Mouse (Mus musculus) hindbrain, embryonic 15.5 days (tissue): Measurements from ENCODE around the gene Fam207a. TPM values are rescaled to one million over a fixed set of nuclear protein-coding genes. Genes with fewer than 3 reads are reported as not detected.

Experiments
- ATAC-seq: fragments of 200-750 bp; cut with Nextera tagmentation; 2 replicates; pipeline ENCODE4 v1.8.0; 2017; ENCODE audit warnings: low read depth, moderate number of reproducible peaks, moderate TSS enrichment; ENCODE audit not compliant: low FRiP score
- H3K27ac ChIP-seq: fragments of 300-500 bp; sonication (generic); replicated peaks from 2 replicates; pipeline ENCODE4 v1.5.1; 2015; ENCODE audit warnings: mild to moderate bottlenecking, inconsistent platforms
- H3K27me3 ChIP-seq: fragments of 300-500 bp; sonication (generic); 2 replicates; pipeline ENCODE4 v1.6.1; 2015; ENCODE audit warnings: control low read depth, inconsistent platforms
- H3K36me3 ChIP-seq: fragments of 300-500 bp; sonication (generic); 2 replicates; pipeline ENCODE4 v1.6.1; 2015; ENCODE audit warnings: control low read depth, inconsistent platforms
- H3K4me1 ChIP-seq: fragments of 300-500 bp; sonication (generic); replicated peaks from 2 replicates; pipeline ENCODE4 v1.6.1; 2015; ENCODE audit warnings: control low read depth, inconsistent platforms
- H3K4me2 ChIP-seq: fragments of 300-500 bp; sonication (generic); 2 replicates; pipeline ENCODE4 v1.6.1; 2015; ENCODE audit warnings: moderate library complexity, mild to moderate bottlenecking, inconsistent platforms
- H3K4me3 ChIP-seq: fragments of 300-500 bp; sonication (generic); 2 replicates; pipeline ENCODE4 v1.5.1; 2015; ENCODE audit warnings: mild to moderate bottlenecking, inconsistent platforms
- H3K9ac ChIP-seq: fragments of 300-500 bp; sonication (generic); 2 replicates; pipeline ENCODE4 v1.6.1; 2015; ENCODE audit warnings: inconsistent platforms
- H3K9me3 ChIP-seq: fragments of 300-500 bp; sonication (generic); 2 replicates; pipeline ENCODE4 v1.6.1; 2016; ENCODE audit warnings: control low read depth, inconsistent platforms
- WGBS: fragments of 180-500 bp; shearing (Covaris S2); methylation state at CpG from one replicate; pipeline ENCODE4 v1.1.7; 2015; 5-methylcytosine and 5-hydroxymethylcytosine counted together
- polyA plus RNA-seq: library from polyadenylated mRNA; unstranded; fragments of >200 nt; fragmentation: Nextera tagmentation; extraction: Ambion mirVana; gene quantifications from 2 replicates; pipeline ENCODE4 v1.2.1, GENCODE M21; 2015

The Fam207a gene
- polyA plus RNA-seq, result 45.1 and 48.4 TPM in 2 replicates

DNA sequence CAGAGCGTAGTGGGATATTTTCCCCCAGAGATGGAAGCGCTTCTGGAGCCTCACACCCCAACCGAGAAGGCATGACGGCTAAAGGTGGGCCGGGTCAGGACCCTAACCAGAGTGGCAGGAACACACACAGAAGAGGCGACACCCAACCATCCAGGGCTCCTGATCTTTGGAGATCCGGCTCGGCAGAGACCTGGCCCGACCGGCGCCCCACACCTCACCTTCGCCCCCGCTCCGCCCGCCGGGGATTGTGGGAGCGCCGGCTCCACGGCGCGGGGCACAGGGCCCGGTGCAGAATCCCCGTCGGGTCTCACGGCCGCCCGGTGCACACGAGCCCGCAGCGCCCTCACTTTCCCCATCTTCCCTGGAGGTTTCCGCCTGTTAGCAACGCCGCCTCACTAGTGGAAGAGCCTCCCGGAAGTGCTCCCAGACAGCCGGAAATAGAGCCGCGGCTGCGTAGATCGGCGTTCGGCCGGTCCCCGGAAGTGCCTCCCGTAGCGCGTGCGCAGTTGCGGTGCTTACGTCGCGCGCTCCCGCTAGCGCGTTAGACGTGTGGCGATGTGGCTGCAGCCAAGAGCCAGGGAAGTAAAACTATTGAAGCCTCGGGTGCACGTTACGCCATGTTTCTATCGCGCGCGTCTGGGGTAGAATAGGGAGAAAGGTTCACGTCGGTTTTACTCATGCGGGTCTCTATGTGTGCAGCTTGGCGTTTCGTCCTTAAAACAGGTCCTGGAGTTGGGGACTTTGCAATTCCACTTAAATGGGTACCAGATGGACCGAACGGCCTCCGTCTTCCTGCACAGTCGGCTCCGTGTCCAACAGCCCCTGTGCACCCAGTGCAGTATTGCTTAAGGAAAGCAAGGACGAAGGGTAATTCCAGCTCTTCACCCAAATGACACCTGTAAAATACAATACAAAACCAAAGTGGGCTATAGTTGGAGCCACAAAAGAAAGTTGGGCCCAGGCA lies at the start of gene Fam207a:
Gene Fam207a (minus strand): TSS at position 401 of the 964 bp plus-strand sequence.
- no peaks in the 10 kb centered on the region for H3K27me3 ChIP-seq
- peaks cover 22% of the 10 kb centered on the region for H3K4me1 ChIP-seq
- peaks cover 23% of the 10 kb centered on the region for H3K36me3 ChIP-seq
- peak within 1 kb of the TSS; percentile 78 for H3K27ac ChIP-seq
- peak within 1 kb of the TSS; percentile 66 for H3K4me2 ChIP-seq
- H3K4me3 ChIP-seq, result peak within 1 kb of the TSS; percentile 91
- peak within 1 kb of the TSS; percentile 92 for H3K9ac ChIP-seq
- no peaks in the 10 kb centered on the region for H3K9me3 ChIP-seq
- under 1% methylated on average over 73 of the region's 75 CpGs for WGBS
- peak; percentile 94 for ATAC-seq

- no peak overlapping the region for H3K4me3 ChIP-seq
- ATAC-seq, result no peak
- no peaks in the 10 kb centered on the region for H3K4me1 ChIP-seq
- H3K27ac ChIP-seq, result no peak overlapping the region
- no peaks in the 10 kb centered on the region for H3K9me3 ChIP-seq
- H3K9ac ChIP-seq, result no peak overlapping the region
- H3K27me3 ChIP-seq, result no peaks in the 10 kb centered on the region
- H3K36me3 ChIP-seq, result no peaks in the 10 kb centered on the region
- H3K4me2 ChIP-seq, result no peak overlapping the region
- WGBS, result 86% methylated on average over 8 of the region's 8 CpGs
Observed at GRCm38 (mm10) chr10:77565005-77565404, 49.4 kb upstream of the Fam207a start.

DNA sequence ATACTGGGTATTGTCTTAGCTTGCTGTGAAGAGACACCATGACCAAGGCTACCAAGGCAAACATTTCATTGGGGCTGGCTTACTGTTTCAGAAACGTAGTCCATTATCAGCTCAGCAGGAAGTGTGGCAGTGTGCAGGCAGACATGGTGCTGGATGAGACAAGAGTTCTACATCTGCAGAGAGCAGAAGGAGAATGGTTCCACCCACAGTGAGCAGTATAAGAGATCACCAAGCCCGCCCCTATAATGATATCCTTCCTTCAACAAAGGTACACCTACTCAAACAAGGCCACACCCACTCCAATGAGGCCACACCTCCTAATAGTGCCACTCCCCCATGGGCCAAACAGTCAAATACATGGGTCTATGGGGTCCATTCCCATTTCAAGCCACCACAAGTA lies 45.9 kb upstream of the Fam207a start:
- H3K4me2 ChIP-seq, result no peak overlapping the region
- no peak overlapping the region for H3K4me3 ChIP-seq
- no peak overlapping the region for H3K27ac ChIP-seq
- no peak for ATAC-seq
- WGBS, result 92% methylated on average over 2 of the region's 2 CpGs
- H3K9ac ChIP-seq, result no peak overlapping the region
- no peaks in the 10 kb centered on the region for H3K27me3 ChIP-seq
- no peaks in the 10 kb centered on the region for H3K36me3 ChIP-seq
- no peaks in the 10 kb centered on the region for H3K4me1 ChIP-seq
- H3K9me3 ChIP-seq, result no peaks in the 10 kb centered on the region

- no peaks in the 10 kb centered on the region for H3K4me1 ChIP-seq
- H3K9me3 ChIP-seq, result no peaks in the 10 kb centered on the region
- no peak overlapping the region for H3K4me3 ChIP-seq
- no peak overlapping the region for H3K9ac ChIP-seq
- H3K36me3 ChIP-seq, result no peaks in the 10 kb centered on the region
- ATAC-seq, result no peak
- H3K27ac ChIP-seq, result no peak overlapping the region
- no peaks in the 10 kb centered on the region for H3K27me3 ChIP-seq
- H3K4me2 ChIP-seq, result no peak overlapping the region
- 93% methylated on average over 9 of the region's 9 CpGs for WGBS
Observed at GRCm38 (mm10) chr10:77560830-77561229, 45.2 kb upstream of the Fam207a start.

DNA sequence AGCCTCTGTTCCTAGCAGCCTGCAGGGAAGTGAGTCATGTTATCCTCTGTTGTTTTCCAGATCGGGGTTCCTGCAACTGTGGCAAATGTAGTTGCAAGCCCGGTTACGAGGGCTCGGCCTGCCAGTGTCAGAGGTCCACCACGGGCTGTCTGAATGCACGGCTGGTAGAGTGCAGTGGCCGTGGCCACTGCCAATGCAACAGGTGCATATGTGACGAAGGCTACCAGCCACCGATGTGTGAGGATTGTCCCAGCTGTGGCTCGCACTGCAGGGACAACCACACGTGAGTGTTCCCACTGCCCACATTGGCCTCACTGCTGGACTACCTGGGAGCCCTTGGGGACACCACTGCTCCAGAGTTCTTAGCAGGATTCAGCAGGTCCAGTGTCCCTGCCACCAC lies 44.5 kb upstream of the Fam207a start:
- no peak overlapping the region for H3K9ac ChIP-seq
- no peak overlapping the region for H3K27ac ChIP-seq
- no peak overlapping the region for H3K4me2 ChIP-seq
- H3K4me3 ChIP-seq, result no peak overlapping the region
- no peaks in the 10 kb centered on the region for H3K27me3 ChIP-seq
- ATAC-seq, result no peak
- no peaks in the 10 kb centered on the region for H3K4me1 ChIP-seq
- H3K9me3 ChIP-seq, result no peaks in the 10 kb centered on the region
- 87% methylated on average over 11 of the region's 11 CpGs for WGBS
- no peaks in the 10 kb centered on the region for H3K36me3 ChIP-seq

- WGBS, result 91% methylated on average over 4 of the region's 4 CpGs
- H3K4me1 ChIP-seq, result no peaks in the 10 kb centered on the region
- H3K27me3 ChIP-seq, result no peaks in the 10 kb centered on the region
- no peaks in the 10 kb centered on the region for H3K36me3 ChIP-seq
- H3K27ac ChIP-seq, result no peak overlapping the region
- no peaks in the 10 kb centered on the region for H3K9me3 ChIP-seq
- ATAC-seq, result no peak
- H3K4me2 ChIP-seq, result no peak overlapping the region
- H3K9ac ChIP-seq, result no peak overlapping the region
- no peak overlapping the region for H3K4me3 ChIP-seq
Observed at GRCm38 (mm10) chr10:77557641-77558040, 42.1 kb upstream of the Fam207a start.

DNA sequence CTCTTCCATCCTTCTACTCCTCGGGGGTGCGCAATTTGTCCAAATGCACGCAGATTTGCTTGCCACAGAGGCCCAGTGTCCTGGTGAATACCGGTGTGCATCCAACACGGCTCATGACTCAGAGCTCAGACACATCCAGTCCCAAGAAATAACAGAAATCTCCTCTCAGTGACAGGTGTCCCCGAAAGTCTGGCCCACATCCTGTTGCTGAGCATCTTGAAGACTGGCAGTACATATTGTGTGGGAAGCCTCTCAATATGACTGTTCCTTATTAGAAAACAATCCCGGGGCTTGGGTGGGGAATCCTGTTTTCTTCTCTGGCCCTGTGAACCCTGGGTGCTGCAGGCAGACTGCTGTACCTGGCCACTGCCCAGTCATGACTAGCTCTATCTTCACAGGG lies 41.0 kb upstream of the Fam207a start:
- H3K4me2 ChIP-seq, result no peak overlapping the region
- H3K4me1 ChIP-seq, result no peaks in the 10 kb centered on the region
- H3K9me3 ChIP-seq, result no peaks in the 10 kb centered on the region
- no peak overlapping the region for H3K9ac ChIP-seq
- 94% methylated on average over 7 of the region's 7 CpGs for WGBS
- no peaks in the 10 kb centered on the region for H3K36me3 ChIP-seq
- ATAC-seq, result no peak
- H3K4me3 ChIP-seq, result no peak overlapping the region
- H3K27ac ChIP-seq, result no peak overlapping the region
- no peaks in the 10 kb centered on the region for H3K27me3 ChIP-seq

DNA sequence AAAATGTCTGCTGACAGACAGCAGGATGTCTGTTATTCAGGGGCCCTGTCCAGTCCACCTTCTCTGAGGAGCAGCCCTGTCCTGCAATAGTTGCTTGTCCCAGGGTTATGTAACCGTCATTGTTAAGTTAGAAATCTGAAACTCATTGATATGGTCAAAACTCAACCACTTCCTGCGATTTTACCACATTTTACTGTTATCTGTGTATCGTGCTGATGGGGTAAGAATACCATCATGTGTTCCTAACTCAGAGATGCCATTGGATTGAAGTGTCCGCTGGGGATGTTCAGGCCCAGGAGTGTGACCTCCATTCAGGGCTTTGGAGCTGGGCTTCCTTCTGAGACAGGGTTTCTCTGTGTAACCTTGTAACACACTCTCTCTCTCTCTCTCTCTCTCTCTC lies 39.3 kb upstream of the Fam207a start:
- WGBS, result 90% methylated on average over 4 of the region's 4 CpGs
- Histone ChIP-seq H3K9ac (no peak overlapping the region), H3K9me3 (no peaks in the 10 kb centered on the region), H3K4me2 (no peak overlapping the region), H3K27ac (no peak overlapping the region), H3K27me3 (no peaks in the 10 kb centered on the region), H3K36me3 (no peaks in the 10 kb centered on the region), H3K4me3 (no peak overlapping the region), H3K4me1 (no peaks in the 10 kb centered on the region)
- ATAC-seq, result no peak

DNA sequence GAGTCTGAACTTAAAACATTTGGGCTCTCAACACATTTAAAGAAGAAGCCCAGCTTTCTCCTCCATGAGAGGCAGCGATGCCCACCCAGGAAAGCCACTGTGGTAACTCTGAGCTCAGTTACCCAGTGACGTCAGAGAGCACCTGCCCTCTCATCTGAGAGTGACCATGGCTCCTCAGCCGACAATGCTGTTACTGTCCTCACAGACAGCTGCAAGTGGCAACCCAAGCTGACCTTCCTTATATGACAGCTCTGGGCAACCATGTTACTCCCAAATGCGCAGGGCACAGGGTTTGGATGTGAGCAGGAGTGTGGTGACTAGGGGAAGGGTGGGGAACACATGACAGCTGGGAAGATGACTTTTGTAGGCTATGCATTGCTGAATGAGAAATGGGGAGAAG lies 37.7 kb upstream of the Fam207a start:
- Histone ChIP-seq H3K4me2 (no peak overlapping the region), H3K27me3 (no peaks in the 10 kb centered on the region), H3K4me3 (no peak overlapping the region), H3K36me3 (no peaks in the 10 kb centered on the region), H3K4me1 (no peaks in the 10 kb centered on the region), H3K27ac (no peak overlapping the region), H3K9ac (no peak overlapping the region), H3K9me3 (no peaks in the 10 kb centered on the region)
- WGBS, result 83% methylated on average over 4 of the region's 4 CpGs
- no peak for ATAC-seq

DNA sequence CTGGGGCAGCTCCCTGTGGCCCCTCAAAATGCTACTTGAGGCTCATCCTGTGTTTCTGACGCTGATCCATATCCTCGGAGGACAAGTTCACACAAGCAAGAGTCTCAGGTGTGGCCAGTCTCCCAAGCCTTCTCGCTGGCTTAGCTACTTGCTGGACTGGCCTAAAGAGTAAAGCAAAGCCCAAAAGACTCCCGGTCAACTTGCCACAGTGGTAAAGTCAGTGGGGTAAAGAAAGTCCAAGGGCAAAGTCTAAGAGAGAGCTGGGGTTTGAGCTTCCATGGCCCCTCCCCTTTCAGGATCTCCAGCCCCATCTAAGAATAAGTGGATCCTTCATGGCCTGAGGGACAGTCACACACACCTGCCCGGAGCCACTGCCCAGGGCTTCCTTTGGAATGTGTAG lies 36.6 kb upstream of the Fam207a start:
- no peak overlapping the region for H3K4me3 ChIP-seq
- no peaks in the 10 kb centered on the region for H3K27me3 ChIP-seq
- WGBS, result 95% methylated on average over 5 of the region's 5 CpGs
- H3K36me3 ChIP-seq, result no peaks in the 10 kb centered on the region
- H3K4me2 ChIP-seq, result no peak overlapping the region
- no peak overlapping the region for H3K9ac ChIP-seq
- H3K4me1 ChIP-seq, result no peaks in the 10 kb centered on the region
- no peak for ATAC-seq
- H3K9me3 ChIP-seq, result no peaks in the 10 kb centered on the region
- no peak overlapping the region for H3K27ac ChIP-seq

DNA sequence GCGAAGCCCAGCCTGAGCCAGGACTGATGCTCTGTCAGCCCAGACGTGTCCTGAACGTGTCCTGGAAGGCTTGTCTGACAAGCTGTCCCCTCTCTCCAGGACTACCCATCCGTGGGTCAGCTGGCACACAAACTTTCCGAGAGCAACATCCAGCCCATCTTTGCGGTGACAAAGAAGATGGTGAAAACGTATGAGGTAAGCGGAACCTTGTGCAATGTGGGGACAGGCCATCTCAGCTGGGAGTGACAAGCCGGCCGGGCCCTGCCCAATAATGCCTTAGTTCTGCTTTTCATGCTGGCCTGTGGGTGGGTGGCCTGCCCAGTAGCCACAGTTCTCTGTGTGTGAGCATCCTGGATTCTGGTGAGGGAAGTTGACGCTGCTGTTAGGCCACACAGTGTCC lies 35.3 kb upstream of the Fam207a start:
- Histone ChIP-seq H3K9me3 (no peaks in the 10 kb centered on the region), H3K36me3 (no peaks in the 10 kb centered on the region), H3K27me3 (no peaks in the 10 kb centered on the region), H3K4me3 (no peak overlapping the region), H3K4me2 (no peak overlapping the region), H3K4me1 (no peaks in the 10 kb centered on the region), H3K9ac (no peak overlapping the region), H3K27ac (no peak overlapping the region)
- WGBS, result 72% methylated on average over 11 of the region's 11 CpGs
- ATAC-seq, result no peak

GRCm38 (mm10) chr10:77548576-77548975 lies 33.0 kb upstream of the Fam207a start:
- Histone ChIP-seq H3K9ac (no peak overlapping the region), H3K4me1 (no peaks in the 10 kb centered on the region), H3K27me3 (no peaks in the 10 kb centered on the region), H3K4me3 (no peak overlapping the region), H3K4me2 (no peak overlapping the region), H3K36me3 (no peaks in the 10 kb centered on the region), H3K9me3 (no peaks in the 10 kb centered on the region), H3K27ac (no peak overlapping the region)
- WGBS, result 87% methylated on average over 10 of the region's 10 CpGs
- no peak for ATAC-seq
